Mouse (Mus musculus) lung, postnatal 14 days (tissue): ENCODE data around the gene Vmn1r188.
"Not testable (repeated sequence)": the region's sequence is repeated elsewhere in the genome, so short reads cannot be mapped to it uniquely, and the experiment has no call there.

Experiments
- DNase-seq: peaks from one replicate; pipeline ENCODE4 v3.0.0; 2021

The Vmn1r188 gene

GRCm38 (mm10) chr13:22084140-22084539 lies at the start of gene Vmn1r188:
TSS of gene Vmn1r188 (plus strand) at chr13:22084440.
- DNase-seq = not testable (repeated sequence)

- no peak for DNase-seq
These were observed 49.6 kb upstream of the Vmn1r188 start for GRCm38 (mm10) chr13:22034443-22035266.

- peak; percentile 82 for DNase-seq
These were observed 48.7 kb upstream of the Vmn1r188 start, which contains the start of the genes Hist1h2ah and Hist1h2bk for GRCm38 (mm10) chr13:22035267-22036148. TSS of gene Hist1h2ah (minus strand) at chr13:22035568. TSS of gene Hist1h2bk (plus strand) at chr13:22035870.

- no peak for DNase-seq
These were observed 47.9 kb upstream of the Vmn1r188 start for GRCm38 (mm10) chr13:22036149-22036956.

GRCm38 (mm10) chr13:22036986-22037385 lies 47.3 kb upstream of the Vmn1r188 start:
- DNase-seq = no peak

GRCm38 (mm10) chr13:22037415-22037814 lies 46.8 kb upstream of the Vmn1r188 start:
- no peak for DNase-seq

GRCm38 (mm10) chr13:22039364-22039763 lies 44.9 kb upstream of the Vmn1r188 start:
- no peak for DNase-seq

- no peak for DNase-seq
These were observed 44.2 kb upstream of the Vmn1r188 start for GRCm38 (mm10) chr13:22039951-22040463.

- DNase-seq = no peak
These were observed 43.6 kb upstream of the Vmn1r188 start for GRCm38 (mm10) chr13:22040464-22041141.

- DNase-seq = peak; percentile 97
These were observed 43.1 kb upstream of the Vmn1r188 start, which contains the start of gene Hist1h4i for GRCm38 (mm10) chr13:22041142-22041536. TSS of gene Hist1h4i (minus strand) at chr13:22041362.

GRCm38 (mm10) chr13:22041651-22042567 lies 42.3 kb upstream of the Vmn1r188 start:
- DNase-seq = no peak

- DNase-seq = peak; percentile 87
These were observed 41.4 kb upstream of the Vmn1r188 start, which contains the start of the genes Hist1h2ag and Hist1h2bj for GRCm38 (mm10) chr13:22042568-22043502. TSS of gene Hist1h2ag (minus strand) at chr13:22042944. TSS of gene Hist1h2bj (plus strand) at chr13:22043214.

- no peak for DNase-seq
These were observed 40.5 kb upstream of the Vmn1r188 start for GRCm38 (mm10) chr13:22043503-22044431.

- no peak for DNase-seq
These were observed 39.6 kb upstream of the Vmn1r188 start for GRCm38 (mm10) chr13:22044432-22045155.

GRCm38 (mm10) chr13:22045311-22045710 lies 38.9 kb upstream of the Vmn1r188 start:
- DNase-seq = no peak

- DNase-seq = no peak
These were observed 35.2 kb upstream of the Vmn1r188 start for GRCm38 (mm10) chr13:22049041-22049440.

- DNase-seq = peak; percentile 22
These were observed 34.4 kb upstream of the Vmn1r188 start for GRCm38 (mm10) chr13:22049737-22050440.
